Mouse (Mus musculus): ENCODE measurements around the gene Pdcd1lg2.

- no peak for TF ChIP-seq POLR2A (IDR thresholded peaks at IDR 0.05; ENCODE audit: borderline replicate concordance, low read depth, low read length)
- TF ChIP-seq CTCF (IDR thresholded peaks at IDR 0.05; ENCODE audit: low read depth, low read length): no peak
Measured at GRCm38 (mm10) chr19:29513111-29513766, 102.5 kb downstream of the Pdcd1lg2 start.

All from bone marrow macrophage, adult 2 months (primary cell).